Mouse (Mus musculus) embryonic facial prominence, embryonic 14.5 days (tissue): ENCODE measurements around the gene Zdhhc24. TPM values are rescaled to one million over a fixed set of nuclear protein-coding genes. Genes with fewer than 3 reads are reported as not detected.

Experiments used
- ATAC-seq: fragments of 200-750 bp; cut with Nextera tagmentation; 2 replicates; pipeline ENCODE4 v1.8.0; 2017; ENCODE audit warnings: low read depth, moderate number of reproducible peaks, moderate TSS enrichment
- DNase-seq: peaks from one replicate; pipeline ENCODE4 v3.0.0-alpha.2; 2015; ENCODE audit warnings: low spot score
- H3K27ac ChIP-seq: fragments of 300-500 bp; sonication (generic); replicated peaks from 2 replicates; pipeline ENCODE4 v1.5.1; 2014; ENCODE audit warnings: low read depth, mild to moderate bottlenecking, low read length, moderate library complexity
- H3K27me3 ChIP-seq: fragments of 300-500 bp; sonication (generic); replicated peaks from 2 replicates; pipeline ENCODE4 v1.6.1; 2014; ENCODE audit warnings: low read length; ENCODE audit not compliant: control insufficient read depth, insufficient read depth
- H3K36me3 ChIP-seq: fragments of 300-500 bp; sonication (generic); 2 replicates; pipeline ENCODE4 v1.6.1; 2014; ENCODE audit warnings: low read length, mixed read lengths; ENCODE audit not compliant: control insufficient read depth, insufficient read depth
- H3K4me1 ChIP-seq: fragments of 300-500 bp; sonication (generic); 2 replicates; pipeline ENCODE4 v1.6.1; 2014; ENCODE audit warnings: antibody characterized with exemption, low read length; ENCODE audit not compliant: control insufficient read depth, insufficient read depth
- H3K4me2 ChIP-seq: fragments of 300-500 bp; sonication (generic); 2 replicates; pipeline ENCODE4 v1.6.1; 2014; ENCODE audit warnings: low read depth, mild to moderate bottlenecking, low read length, moderate library complexity, mixed read lengths
- H3K4me3 ChIP-seq: fragments of 300-500 bp; sonication (generic); 2 replicates; pipeline ENCODE4 v1.5.1; 2014; ENCODE audit warnings: low read depth, mild to moderate bottlenecking, low read length
- H3K9ac ChIP-seq: fragments of 300-500 bp; sonication (generic); 2 replicates; pipeline ENCODE4 v1.6.1; 2014; ENCODE audit warnings: low read depth, mild to moderate bottlenecking, low read length, moderate library complexity, mixed read lengths
- H3K9me3 ChIP-seq: fragments of 300-500 bp; sonication (generic); 2 replicates; pipeline ENCODE4 v1.6.1; 2016; ENCODE audit warnings: low read length; ENCODE audit not compliant: control insufficient read depth
- WGBS: fragments of 180-500 bp; shearing (Covaris S2); extraction: QIAGEN DNeasy Blood & Tissue Kit; methylation state at CpG from one replicate; pipeline ENCODE4 v1.1.7; 2014; 5-methylcytosine and 5-hydroxymethylcytosine counted together
- polyA plus RNA-seq: library from polyadenylated mRNA; unstranded; fragments of >200 nt; fragmentation: Nextera tagmentation; extraction: Ambion mirVana; gene quantifications from 2 replicates; pipeline ENCODE4 v1.2.1, GENCODE M21; 2014

The Zdhhc24 gene
- polyA plus RNA-seq, 1 experiment from 2014 or later = 8.6 TPM

GRCm38 (mm10) chr19:4842611-4843010 is 35.9 kb upstream of the Zdhhc24 start:
- H3K9ac ChIP-seq = no peak overlapping the region
- H3K36me3 ChIP-seq = 0 out of 2 replicates have a peak, but pooled peaks cover 1% of the 10 kb centered on the region
- no peaks in the 10 kb centered on the region for H3K9me3 ChIP-seq
- H3K4me1 ChIP-seq = peaks cover 8% of the 10 kb centered on the region; the same call in 1 of the 2 replicates
- ATAC-seq = no peak
- WGBS = 73% methylated on average over 2 of the region's 2 CpGs
- no peak for DNase-seq
- H3K27me3 ChIP-seq = peaks cover 23% of the 10 kb centered on the region
- H3K4me3 ChIP-seq = no peak overlapping the region
- H3K27ac ChIP-seq = no peak overlapping the region
- no peak overlapping the region for H3K4me2 ChIP-seq

DNA sequence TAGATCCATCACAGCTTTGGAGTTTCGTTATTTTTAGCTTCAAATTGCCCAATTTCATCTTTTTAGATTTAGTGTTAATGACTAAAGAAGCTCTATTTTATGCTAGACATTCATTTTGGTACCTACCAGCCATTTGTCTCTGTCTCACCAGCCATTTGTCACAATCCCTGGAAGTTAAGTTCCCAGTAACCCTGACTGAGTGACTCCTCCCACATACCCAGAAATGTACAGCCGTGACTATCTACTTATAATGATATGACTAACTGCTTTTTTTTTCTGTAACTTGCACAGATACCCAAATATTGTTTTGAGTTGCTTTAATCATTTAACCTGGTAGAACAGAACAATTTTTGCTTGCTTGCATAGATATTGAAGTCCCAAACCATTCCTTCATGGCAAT is 32.6 kb upstream of the Zdhhc24 start:
- Histone ChIP-seq H3K36me3 (no peaks in the 10 kb centered on the region), H3K4me3 (no peak overlapping the region), H3K4me1 (no peaks in the 10 kb centered on the region), H3K4me2 (no peak overlapping the region), H3K27ac (no peak overlapping the region), H3K9ac (no peak overlapping the region), H3K27me3 (peaks cover 12% of the 10 kb centered on the region), H3K9me3 (no peaks in the 10 kb centered on the region)
- 64% methylated on average over 2 of the region's 2 CpGs for WGBS
- ATAC-seq = no peak
- no peak for DNase-seq

- H3K4me1 ChIP-seq = no peaks in the 10 kb centered on the region
- H3K27me3 ChIP-seq = no peaks in the 10 kb centered on the region
- no peak overlapping the region for H3K4me3 ChIP-seq
- ATAC-seq (no peak), DNase-seq (peak; percentile 30)
- 37% methylated on average over 7 of the region's 7 CpGs for WGBS
- H3K27ac ChIP-seq = no peak overlapping the region
- no peak overlapping the region for H3K4me2 ChIP-seq
- H3K9me3 ChIP-seq = no peaks in the 10 kb centered on the region
- H3K9ac ChIP-seq = no peak overlapping the region
- H3K36me3 ChIP-seq = no peaks in the 10 kb centered on the region
These were observed 31.0 kb upstream of the Zdhhc24 start for GRCm38 (mm10) chr19:4847490-4847889.

DNA sequence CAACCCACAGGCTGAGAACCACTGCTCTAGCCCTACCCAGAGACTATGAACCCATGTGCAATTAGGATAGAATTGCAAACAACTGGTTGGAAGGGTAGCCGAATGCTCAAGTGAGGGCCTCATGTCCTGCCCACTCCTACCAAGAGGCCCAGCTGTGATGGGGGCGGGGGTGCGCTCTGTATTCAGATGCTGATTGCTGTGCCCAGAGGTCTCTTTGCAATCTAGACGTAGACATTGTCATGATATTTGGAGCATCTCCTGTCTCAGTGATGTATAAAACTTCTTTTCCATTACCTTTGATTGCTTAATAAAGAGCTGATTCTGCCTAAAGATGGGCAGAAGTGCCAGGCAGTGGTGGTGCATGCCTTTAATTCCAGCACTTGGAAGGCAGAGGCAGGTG is 28.7 kb upstream of the Zdhhc24 start:
- H3K27me3 ChIP-seq = no peaks in the 10 kb centered on the region
- H3K4me2 ChIP-seq = no peak overlapping the region
- H3K4me1 ChIP-seq = no peaks in the 10 kb centered on the region
- no peak for ATAC-seq
- H3K27ac ChIP-seq = no peak overlapping the region
- H3K36me3 ChIP-seq = no peaks in the 10 kb centered on the region
- no peak for DNase-seq
- H3K9me3 ChIP-seq = no peaks in the 10 kb centered on the region
- H3K4me3 ChIP-seq = no peak overlapping the region
- no peak overlapping the region for H3K9ac ChIP-seq
- WGBS = 54% methylated on average over 4 of the region's 4 CpGs

GRCm38 (mm10) chr19:4850281-4850680 is 28.2 kb upstream of the Zdhhc24 start:
- no peak overlapping the region for H3K4me2 ChIP-seq
- 39% methylated on average over 5 of the region's 5 CpGs for WGBS
- ATAC-seq = no peak

GRCm38 (mm10) chr19:4854552-4855469 is 23.7 kb upstream of the Zdhhc24 start, which contains the start of gene Ctsf:
Ctsf (plus strand) TSS chr19:4855130.
- DNase-seq (peak; percentile 90), ATAC-seq (peak; percentile 96)
- Histone ChIP-seq H3K9ac (peak within 1 kb of the TSS; percentile 68), H3K4me1 (0 out of 2 replicates have a peak, but pooled peaks cover 7% of the 10 kb centered on the region), H3K4me2 (peak within 1 kb of the TSS; percentile 97), H3K36me3 (no peaks in the 10 kb centered on the region), H3K9me3 (no peaks in the 10 kb centered on the region), H3K27me3 (no peaks in the 10 kb centered on the region), H3K27ac (no peak within 1 kb of the TSS), H3K4me3 (peak within 1 kb of the TSS; percentile 53)
- 6% methylated on average over 35 of the region's 45 CpGs for WGBS

More at GRCm38 (mm10) chr19:4850281-4850680, 28.2 kb upstream of the Zdhhc24 start:
- no peaks in the 10 kb centered on the region for H3K36me3 ChIP-seq
- no peaks in the 10 kb centered on the region for H3K27me3 ChIP-seq
- no peak for DNase-seq
- H3K9me3 ChIP-seq = no peaks in the 10 kb centered on the region
- H3K4me1 ChIP-seq = no peaks in the 10 kb centered on the region
- no peak overlapping the region for H3K4me3 ChIP-seq
- no peak overlapping the region for H3K27ac ChIP-seq
- H3K9ac ChIP-seq = no peak overlapping the region

DNA sequence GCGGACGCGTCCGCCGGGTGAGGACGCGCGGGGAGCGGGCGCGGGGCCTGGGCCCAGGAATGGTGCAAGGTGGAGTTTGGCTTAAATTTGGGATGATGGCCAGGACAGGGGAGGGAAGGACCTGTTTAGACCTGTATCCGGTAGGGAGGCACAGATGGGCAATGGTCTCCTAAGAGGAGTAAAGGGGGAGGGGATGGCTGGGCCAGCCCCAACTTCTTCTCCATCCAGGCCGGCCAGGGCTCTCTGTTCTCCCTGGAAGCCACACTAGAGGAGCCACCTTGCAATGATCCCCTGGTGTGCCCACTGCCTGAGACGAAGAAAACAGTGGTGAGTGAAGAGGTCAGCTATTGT is 23.0 kb upstream of the Zdhhc24 start:
- Histone ChIP-seq H3K4me2 (peak overlapping the region; percentile 97), H3K4me3 (peak overlapping the region; percentile 53), H3K9me3 (no peaks in the 10 kb centered on the region), H3K27ac (no peak overlapping the region), H3K4me1 (0 out of 2 replicates have a peak, but pooled peaks cover 7% of the 10 kb centered on the region), H3K27me3 (no peaks in the 10 kb centered on the region), H3K36me3 (no peaks in the 10 kb centered on the region), H3K9ac (peak overlapping the region; percentile 68)
- peak; percentile 13; the same call in 1 of the 2 replicates for ATAC-seq
- no peak for DNase-seq
- WGBS = 2% methylated on average over 6 of the region's 14 CpGs

DNA sequence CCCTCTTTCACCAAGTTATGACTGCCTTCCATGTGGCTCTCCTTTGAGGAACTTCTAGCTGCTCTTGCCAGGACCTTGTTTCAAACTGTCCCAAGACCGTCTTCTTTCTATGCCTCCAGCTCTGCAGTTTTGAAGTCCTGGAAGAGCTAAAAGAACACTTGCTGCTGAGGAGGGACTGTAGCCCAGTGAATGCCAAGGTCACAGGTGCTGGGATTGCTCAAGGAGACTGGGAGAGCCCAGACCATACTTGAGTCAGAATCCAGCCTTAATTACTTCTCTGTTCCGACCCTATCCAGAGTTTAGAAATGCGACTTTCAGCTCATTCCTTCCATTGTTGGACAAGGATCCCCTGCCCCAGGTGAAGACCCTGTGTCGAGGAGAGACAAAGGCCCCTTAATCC is 22.5 kb upstream of the Zdhhc24 start:
- H3K9ac ChIP-seq = peak overlapping the region; percentile 68
- 76% methylated on average over 4 of the region's 4 CpGs for WGBS
- H3K4me2 ChIP-seq = peak overlapping the region; percentile 97

More for the DNA sequence above, 22.5 kb upstream of the Zdhhc24 start:
- ATAC-seq (no peak), DNase-seq (no peak)
- Histone ChIP-seq H3K9me3 (no peaks in the 10 kb centered on the region), H3K27me3 (no peaks in the 10 kb centered on the region), H3K36me3 (no peaks in the 10 kb centered on the region), H3K4me1 (0 out of 2 replicates have a peak, but pooled peaks cover 7% of the 10 kb centered on the region), H3K4me3 (peak overlapping the region; percentile 53; the same call in 1 of the 2 replicates), H3K27ac (no peak overlapping the region)
